Mouse (Mus musculus) retina, postnatal 1 day (tissue): Measurements from ENCODE around the gene Catsperd.
"Not testable (repeated sequence)": the region's sequence is repeated elsewhere in the genome, so short reads cannot be mapped to it uniquely, and the experiment has no call there.

Source experiments
- DNase-seq: peaks from one replicate; pipeline ENCODE4 v3.0.0-alpha.2; 2012

The Catsperd gene

GRCm38 (mm10) chr17:56627530-56628277 is at the start of gene Catsperd:
Gene Catsperd, plus strand, starts transcription at chr17:56628143.
- DNase-seq: peak; percentile 51

- DNase-seq: no peak
These were observed 44.9 kb upstream of the Catsperd start for GRCm38 (mm10) chr17:56583071-56583470.

GRCm38 (mm10) chr17:56583611-56584256 is 44.2 kb upstream of the Catsperd start:
- DNase-seq: no peak

- peak; percentile 99 for DNase-seq
These were observed 43.4 kb upstream of the Catsperd start, which contains the start of the genes Safb2 and Safb for GRCm38 (mm10) chr17:56584257-56585130. Gene Safb2, minus strand, starts transcription at chr17:56584585. Gene Safb, plus strand, starts transcription at chr17:56584825.

- DNase-seq: no peak
These were observed 42.6 kb upstream of the Catsperd start for GRCm38 (mm10) chr17:56585171-56585821.

GRCm38 (mm10) chr17:56587773-56588172 is 40.2 kb upstream of the Catsperd start:
- no peak for DNase-seq

- DNase-seq: no peak
These were observed 39.0 kb upstream of the Catsperd start for GRCm38 (mm10) chr17:56588921-56589320.

GRCm38 (mm10) chr17:56592553-56592952 is 35.4 kb upstream of the Catsperd start:
- no peak for DNase-seq

GRCm38 (mm10) chr17:56593527-56594271 is 34.2 kb upstream of the Catsperd start:
- DNase-seq: peak; percentile 16

GRCm38 (mm10) chr17:56603186-56604069 is 24.5 kb upstream of the Catsperd start:
- DNase-seq: no peak

GRCm38 (mm10) chr17:56604070-56604380 is 23.9 kb upstream of the Catsperd start:
- DNase-seq: no peak

GRCm38 (mm10) chr17:56604422-56604821 is 23.5 kb upstream of the Catsperd start:
- DNase-seq: no peak

GRCm38 (mm10) chr17:56605431-56605830 is 22.5 kb upstream of the Catsperd start:
- no peak for DNase-seq

- DNase-seq: no peak
These were observed 20.4 kb upstream of the Catsperd start for GRCm38 (mm10) chr17:56607521-56608062.

GRCm38 (mm10) chr17:56608699-56609098 is 19.2 kb upstream of the Catsperd start:
- DNase-seq: no peak

GRCm38 (mm10) chr17:56609452-56610171 is 18.3 kb upstream of the Catsperd start, which contains the start of gene 2410015M20Rik:
Gene 2410015M20Rik, minus strand, starts transcription at chr17:56609771.
- peak; percentile 99 for DNase-seq

GRCm38 (mm10) chr17:56611323-56611722 is 16.6 kb upstream of the Catsperd start:
- DNase-seq: no peak

GRCm38 (mm10) chr17:56611861-56612564 is 15.9 kb upstream of the Catsperd start:
- peak; percentile 63 for DNase-seq

- DNase-seq: not testable (repeated sequence)
These were observed 15.4 kb upstream of the Catsperd start for GRCm38 (mm10) chr17:56612565-56612939.
